Mouse (Mus musculus): ENCODE measurements around the gene Mal.
"Not testable (repeated sequence)": the region's sequence is repeated elsewhere in the genome, so short reads cannot be mapped to it uniquely, and the experiment has no call there.

Mal gene

GRCm38 (mm10) chr2:127625659-127626058 lies 30.8 kb downstream of the Mal start:
- DNase-seq (ENCODE audit: low spot score in 2 of 2), result no peak

- no peak for DNase-seq (ENCODE audit: low spot score in 2 of 2)
Measured at GRCm38 (mm10) chr2:127624786-127625185, 31.7 kb downstream of the Mal start.

GRCm38 (mm10) chr2:127622065-127622464 lies 34.4 kb downstream of the Mal start:
- no peak for DNase-seq (ENCODE audit: low spot score in 2 of 2)

GRCm38 (mm10) chr2:127619311-127619710 lies 37.2 kb downstream of the Mal start:
- no peak for DNase-seq (ENCODE audit: low spot score in 2 of 2)

- DNase-seq (ENCODE audit: low spot score in 2 of 2), result no peak
Measured at GRCm38 (mm10) chr2:127612288-127612687, 44.2 kb downstream of the Mal start.

GRCm38 (mm10) chr2:127611386-127611785 lies 45.1 kb downstream of the Mal start:
- DNase-seq (ENCODE audit: low spot score in 2 of 2), result no peak

GRCm38 (mm10) chr2:127608986-127609385 lies 47.5 kb downstream of the Mal start:
- DNase-seq (ENCODE audit: low spot score in 2 of 2), result no peak

- DNase-seq (ENCODE audit: low spot score in 2 of 2), result no peak
Measured at GRCm38 (mm10) chr2:127608234-127608633, 48.3 kb downstream of the Mal start.

GRCm38 (mm10) chr2:127605203-127605602 lies 51.3 kb downstream of the Mal start:
- no peak for DNase-seq (ENCODE audit: low spot score in 2 of 2)

- not testable (repeated sequence) for DNase-seq (ENCODE audit: low spot score in 2 of 2)
Measured at GRCm38 (mm10) chr2:127603383-127603782, 53.1 kb downstream of the Mal start.

- peak in 1 of 2 experiments; percentile 18 for DNase-seq (ENCODE audit: low spot score in 2 of 2)
Measured at GRCm38 (mm10) chr2:127590840-127591239, 65.7 kb downstream of the Mal start.

GRCm38 (mm10) chr2:127590204-127590603 lies 66.3 kb downstream of the Mal start:
- peak; percentile 42 to 49 for DNase-seq (ENCODE audit: low spot score in 2 of 2)

- no peak for DNase-seq (ENCODE audit: low spot score in 2 of 2)
Measured at GRCm38 (mm10) chr2:127588897-127589296, 67.6 kb downstream of the Mal start.

GRCm38 (mm10) chr2:127587514-127587844 lies 69.0 kb downstream of the Mal start:
- DNase-seq (ENCODE audit: low spot score in 2 of 2), result no peak

GRCm38 (mm10) chr2:127586694-127587513 lies 69.6 kb downstream of the Mal start, which contains the start of the genes Zfp661 and Mrps5:
Gene Zfp661 (minus strand): TSS chr2:127587094.
Gene Mrps5 (plus strand): TSS chr2:127587222.
- DNase-seq (ENCODE audit: low spot score in 2 of 2), result peak; percentile 84 to 87

GRCm38 (mm10) chr2:127584436-127584858 lies 72.0 kb downstream of the Mal start:
- DNase-seq (ENCODE audit: low spot score in 2 of 2), result peak; percentile 83 to 89
